Mouse (Mus musculus): Measurements from ENCODE around the gene Ncoa5.

DNA sequence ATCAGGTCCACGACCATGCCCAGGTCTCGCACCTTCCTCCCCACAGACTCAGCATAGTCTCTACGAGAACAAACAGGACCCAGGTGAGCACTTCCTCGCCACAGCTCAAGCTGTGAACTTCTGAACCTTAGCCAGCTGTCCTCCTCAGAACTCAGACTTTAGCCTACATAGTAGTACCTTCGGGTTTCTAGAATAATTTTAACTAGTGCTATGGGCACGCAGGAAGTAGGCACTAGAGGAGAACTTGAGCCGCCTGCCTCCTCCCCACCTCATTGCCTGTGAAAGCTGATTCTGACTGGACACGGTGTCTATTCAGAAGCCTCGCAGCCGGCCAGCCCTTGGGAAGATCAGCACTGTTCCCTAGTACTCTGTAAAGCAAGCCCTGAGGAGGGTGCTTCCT is 30.4 kb downstream of the Ncoa5 start:
- TF ChIP-seq EP300 (IDR thresholded peaks at IDR 0.05; ENCODE audit: insufficient read depth, low read depth, low read length) = no peak
- TF ChIP-seq CTCF (IDR thresholded peaks at IDR 0.05; ENCODE audit: low read depth, low read length) = no peak
